Mouse (Mus musculus) MEL (cell line): ENCODE data around the gene Gm13757. TPM values are rescaled to one million over a fixed set of nuclear protein-coding genes. Genes with fewer than 3 reads are reported as not detected.
"Not testable (repeated sequence)": the region's sequence is repeated elsewhere in the genome, so short reads cannot be mapped to it uniquely, and the experiment has no call there.

ENCODE experiments used
- DNase-seq: peaks from one replicate; pipeline ENCODE4 v3.0.0; 2011; ENCODE audit warnings: low read depth, low spot score
- H3K27ac ChIP-seq: 2 replicates; pipeline ENCODE4 v1.5.1; 2012; ENCODE audit warnings: low read depth, mild to moderate bottlenecking, control low read depth, low read length, moderate library complexity; ENCODE audit not compliant: control insufficient read depth
- H3K27me3 ChIP-seq, 2 experiments: fragments of 150-350 bp in 1 of 2; sonication (generic) in 1 of 2; 2 replicates each; pipeline ENCODE4 v1.6.1; 2012; ENCODE audit warnings: low read length in 2 of 2, mild to moderate bottlenecking in 2 of 2, improper control_type of control experiment in 1 of 2, moderate library complexity in 1 of 2; ENCODE audit not compliant: insufficient read depth in 2 of 2, control insufficient read depth in 1 of 2
- H3K36me3 ChIP-seq, 2 experiments: 2 replicates each; pipeline ENCODE4 v1.6.1; 2012 to 2014; ENCODE audit warnings: low read length in 2 of 2, improper control_type of control experiment in 1 of 2, inconsistent platforms in 1 of 2, mild to moderate bottlenecking in 1 of 2; ENCODE audit not compliant: insufficient read depth in 2 of 2, control insufficient read depth in 1 of 2
- H3K4me1 ChIP-seq, 2 experiments: fragments of 150-350 bp in 1 of 2; sonication (generic) in 1 of 2; 2 replicates each; pipeline ENCODE4 v1.6.1; 2012; ENCODE audit warnings: low read length in 2 of 2, improper control_type of control experiment in 1 of 2, mild to moderate bottlenecking in 1 of 2; ENCODE audit not compliant: insufficient read depth in 2 of 2, control insufficient read depth in 1 of 2
- H3K4me3 ChIP-seq, 2 experiments: fragments of 150-350 bp in 1 of 2; sonication (generic) in 1 of 2; 2 replicates each; pipeline ENCODE4 v1.5.1; 2012; ENCODE audit warnings: low read depth in 2 of 2, low read length in 2 of 2, mild to moderate bottlenecking in 2 of 2, moderate library complexity in 2 of 2, control low read depth in 1 of 2, improper control_type of control experiment in 1 of 2; ENCODE audit not compliant: control insufficient read depth in 1 of 2, insufficient read depth in 1 of 2
- H3K79me2 ChIP-seq: 2 replicates; pipeline ENCODE4 v1.6.1; 2012; ENCODE audit warnings: mild to moderate bottlenecking, low read length, moderate library complexity; ENCODE audit not compliant: control insufficient read depth, poor library complexity, insufficient read depth
- H3K9ac ChIP-seq: 2 replicates; pipeline ENCODE4 v1.6.1; 2012; ENCODE audit warnings: low read depth, mild to moderate bottlenecking, control low read depth, low read length, moderate library complexity; ENCODE audit not compliant: control insufficient read depth, poor library complexity, severe bottlenecking
- H3K9me3 ChIP-seq: fragments of 150-350 bp; sonication (generic); replicated peaks from 2 replicates; pipeline ENCODE4 v1.6.1; 2012; ENCODE audit warnings: mild to moderate bottlenecking, low read length, improper control_type of control experiment, moderate library complexity; ENCODE audit not compliant: insufficient read depth
- GATA1 ChIP-seq: IDR thresholded peaks from 2 replicates; pipeline ENCODE4 v1.6.1; 2011; ENCODE audit warnings: low read depth, low read length, improper control_type of control experiment
- HCFC1 ChIP-seq: IDR thresholded peaks from 2 replicates; pipeline ENCODE4 v1.6.1; 2012; ENCODE audit warnings: low read depth, mild to moderate bottlenecking, inconsistent platforms, low read length, improper control_type of control experiment, moderate library complexity
- NELFE ChIP-seq: IDR thresholded peaks from 2 replicates; pipeline ENCODE4 v1.6.1; 2011; ENCODE audit warnings: low read depth, low read length, improper control_type of control experiment
- POLR2A ChIP-seq, 2 experiments: IDR thresholded peaks; 2 replicates each; pipeline ENCODE4 v1.6.1; 2011 to 2012; ENCODE audit warnings: low read length in 2 of 2, mild to moderate bottlenecking in 2 of 2, control low read depth in 1 of 2, improper control_type of control experiment in 1 of 2, low read depth in 1 of 2, moderate library complexity in 1 of 2; ENCODE audit not compliant: control insufficient read depth in 1 of 2, insufficient read depth in 1 of 2, poor library complexity in 1 of 2
- POLR2AphosphoS2 ChIP-seq: IDR thresholded peaks from 2 replicates; pipeline ENCODE4 v1.6.1; 2011; ENCODE audit warnings: low read length, improper control_type of control experiment
- TBP ChIP-seq: IDR thresholded peaks from 2 replicates; pipeline ENCODE4 v1.8.0; 2011; ENCODE audit warnings: low read depth, low read length, improper control_type of control experiment
- USF1 ChIP-seq: IDR thresholded peaks from 2 replicates; pipeline ENCODE4 v1.6.1; 2014; ENCODE audit warnings: low read depth, mild to moderate bottlenecking, inconsistent platforms, low read length, improper control_type of control experiment, moderate library complexity
- USF2 ChIP-seq, 2 experiments: IDR thresholded peaks; 2 replicates each; pipeline ENCODE4 v1.6.1; 2011 to 2012; ENCODE audit warnings: improper control_type of control experiment in 2 of 2, low read length in 2 of 2, borderline replicate concordance in 1 of 2, inconsistent platforms in 1 of 2, low read depth in 1 of 2, mild to moderate bottlenecking in 1 of 2; ENCODE audit not compliant: insufficient read depth in 1 of 2
- polyA plus RNA-seq, 2 experiments: library from polyadenylated mRNA; stranded (reverse) in 1 of 2; unstranded in 1 of 2; fragments of >175 nt in 1 of 2; fragments of >200 nt in 1 of 2; gene quantifications; 2 replicates each; pipeline versions ENCODE4 v1.2.1 to v1.2.4; 2012; ENCODE audit warnings: low replicate concordance in 2 of 2, low read depth in 1 of 2; ENCODE audit not compliant: insufficient read length in 2 of 2, insufficient read depth in 1 of 2, missing spikeins in 1 of 2
- total RNA-seq: library from RNA; depleted of rRNA; stranded (reverse); fragments of 300-350 nt; gene quantifications from 2 replicates; pipeline ENCODE4 v1.2.3, GENCODE M21; 2012; rRNA removed

Gene Gm13757
- total and polyA plus RNA-seq, 3 experiments = not detected

- not testable (repeated sequence) for H3K79me2 ChIP-seq, H3K9ac ChIP-seq, DNase-seq, H3K27ac ChIP-seq, H3K4me3 ChIP-seq, H3K27me3 ChIP-seq, H3K36me3 ChIP-seq, H3K4me1 ChIP-seq, H3K9me3 ChIP-seq
These were observed 5.6 kb upstream of the Gm13757 start, which contains the start of gene Olfr1183 for GRCm38 (mm10) chr2:88454567-88454966. Gene Olfr1183 (plus strand): TSS chr2:88454867.

DNA sequence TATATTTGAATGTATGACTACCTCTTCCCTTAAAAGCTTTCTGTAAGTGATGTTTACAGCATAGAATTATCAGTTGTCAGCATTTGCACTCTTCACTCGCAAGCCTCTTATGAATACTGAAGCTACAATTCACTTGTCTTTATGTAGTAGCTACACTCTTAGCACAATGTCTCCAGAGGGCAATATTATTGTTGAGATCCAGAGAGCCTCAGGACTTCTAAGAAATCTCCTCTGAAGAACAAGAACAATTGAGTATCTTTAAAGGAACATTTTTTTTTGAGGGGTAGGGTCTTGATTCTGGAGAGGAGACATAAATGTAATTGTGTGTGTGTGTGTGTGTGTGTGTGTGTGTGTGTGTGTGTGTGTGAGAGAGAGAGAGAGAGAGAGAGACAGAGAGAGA is 22.9 kb downstream of the Gm13757 start, which contains the start of gene Olfr1181:
Gene Olfr1181 (minus strand): TSS at position 101 of the 400 bp plus-strand sequence.
- H3K36me3 ChIP-seq = no peaks in the 10 kb centered on the region
- no peaks in the 10 kb centered on the region for H3K79me2 ChIP-seq
- H3K9ac ChIP-seq = no peak within 1 kb of the TSS
- H3K4me3 ChIP-seq = no peak within 1 kb of the TSS
- TF ChIP-seq HCFC1 = no peak
- no peak for TF ChIP-seq POLR2A (IDR thresholded peaks at IDR 0.05; ENCODE audit: control insufficient read depth in 1 of 2, insufficient read depth in 1 of 2, low read depth in 1 of 2, low read length in 2 of 2, poor library complexity in 1 of 2)
- no peak for TF ChIP-seq TBP
- H3K27ac ChIP-seq = no peak within 1 kb of the TSS
- no peak for DNase-seq
- no peaks in the 10 kb centered on the region for H3K4me1 ChIP-seq
- no peaks in the 10 kb centered on the region for H3K9me3 ChIP-seq
- no peaks in the 10 kb centered on the region for H3K27me3 ChIP-seq

GRCm38 (mm10) chr2:88419051-88419450 is 29.9 kb downstream of the Gm13757 start, which contains the start of gene Olfr1180:
Gene Olfr1180 (minus strand): TSS chr2:88419151.
- Histone ChIP-seq H3K79me2 (no peaks in the 10 kb centered on the region), H3K27me3 (no peaks in the 10 kb centered on the region), H3K9me3 (no peaks in the 10 kb centered on the region), H3K36me3 (no peaks in the 10 kb centered on the region)
- no peak for TF ChIP-seq POLR2AphosphoS2
- TF ChIP-seq GATA1 = no peak
- no peak for TF ChIP-seq TBP
- no peak for TF ChIP-seq USF2 (IDR thresholded peaks at IDR 0.05; ENCODE audit: borderline replicate concordance in 1 of 2, insufficient read depth in 1 of 2, low read depth in 1 of 2, low read length in 2 of 2)
- no peak for TF ChIP-seq NELFE
- TF ChIP-seq, all 39 proteins: peak for 0
- Histone ChIP-seq H3K9ac (no peak within 1 kb of the TSS), H3K4me3 (no peak within 1 kb of the TSS), H3K27ac (no peak within 1 kb of the TSS), H3K4me1 (no peaks in the 10 kb centered on the region)
- no peak for DNase-seq

DNA sequence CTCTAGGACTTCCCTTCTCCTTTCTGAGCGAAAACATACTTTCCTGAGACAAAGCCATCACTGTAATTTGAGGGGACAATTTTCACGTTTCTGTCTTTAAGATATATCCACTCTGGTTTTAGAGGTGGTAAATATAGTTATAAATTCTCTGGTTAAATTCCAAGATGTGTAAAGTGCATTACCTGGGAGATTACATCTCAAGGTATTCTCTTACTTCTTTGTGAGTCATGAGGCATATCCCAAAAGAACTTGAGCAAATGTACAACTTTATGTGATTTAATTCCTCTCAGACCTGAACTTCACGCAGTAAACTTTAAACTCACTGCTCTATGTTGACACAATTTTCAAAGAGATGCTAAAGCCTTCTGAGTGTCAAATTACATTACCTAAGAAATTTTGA is 42.6 kb downstream of the Gm13757 start, which contains the start of gene Olfr1179:
Gene Olfr1179 (minus strand): TSS at position 101 of the 400 bp plus-strand sequence.
- no peaks in the 10 kb centered on the region for H3K79me2 ChIP-seq
- TF ChIP-seq USF1 = no peak
- TF ChIP-seq, all 39 proteins: peak for 0
- no peaks in the 10 kb centered on the region for H3K27me3 ChIP-seq
- H3K4me3 ChIP-seq = no peak within 1 kb of the TSS
- H3K27ac ChIP-seq = no peak within 1 kb of the TSS
- H3K4me1 ChIP-seq = no peaks in the 10 kb centered on the region
- no peak for DNase-seq
- no peaks in the 10 kb centered on the region for H3K9me3 ChIP-seq
- no peak within 1 kb of the TSS for H3K9ac ChIP-seq
- no peaks in the 10 kb centered on the region for H3K36me3 ChIP-seq

Other genes starting within 250 kb of the Gm13757 start
- not detected in 2 replicates for gene Olfr1170, start 220.8 kb downstream of the Gm13757 start, total RNA-seq
- not detected for gene Olfr1170, start 220.8 kb downstream of the Gm13757 start, polyA plus RNA-seq
- gene Olfr1173, start 169.3 kb downstream of the Gm13757 start, total RNA-seq = not detected in 2 replicates
- gene Olfr1173, start 169.3 kb downstream of the Gm13757 start, polyA plus RNA-seq = not detected
- gene Olfr1174-ps, start 134.0 kb downstream of the Gm13757 start, total RNA-seq = not detected in 2 replicates
- not detected for gene Olfr1174-ps, start 134.0 kb downstream of the Gm13757 start, polyA plus RNA-seq
- not detected in 2 replicates for gene Olfr1175-ps, start 121.9 kb downstream of the Gm13757 start, total RNA-seq
- under 1 TPM in 1 of 2 experiments, not detected in 1; 0.01 TPM for gene Olfr1175-ps, start 121.9 kb downstream of the Gm13757 start, polyA plus RNA-seq
- not detected in 2 replicates for gene Olfr1176, start 112.4 kb downstream of the Gm13757 start, total RNA-seq
- gene Olfr1176, start 112.4 kb downstream of the Gm13757 start, polyA plus RNA-seq = not detected
- gene Olfr1177-ps, start 102.6 kb downstream of the Gm13757 start, total RNA-seq = not detected in 2 replicates
- not detected for gene Olfr1177-ps, start 102.6 kb downstream of the Gm13757 start, polyA plus RNA-seq
- gene Olfr1178, start 62.1 kb downstream of the Gm13757 start, total RNA-seq = not detected in 2 replicates
- gene Olfr1178, start 62.1 kb downstream of the Gm13757 start, polyA plus RNA-seq = not detected
- gene Olfr1179, start 42.7 kb downstream of the Gm13757 start, total RNA-seq = not detected in 2 replicates
- gene Olfr1179, start 42.7 kb downstream of the Gm13757 start, polyA plus RNA-seq = not detected
- gene Olfr1180, start 30.0 kb downstream of the Gm13757 start, total RNA-seq = not detected in 2 replicates
- gene Olfr1180, start 30.0 kb downstream of the Gm13757 start, polyA plus RNA-seq = not detected
- gene Olfr1181, start 23.0 kb downstream of the Gm13757 start, total RNA-seq = not detected in 2 replicates
- gene Olfr1181, start 23.0 kb downstream of the Gm13757 start, polyA plus RNA-seq = not detected
- not detected in 2 replicates for gene Olfr1183, start 5.7 kb upstream of the Gm13757 start, total RNA-seq
- gene Olfr1183, start 5.7 kb upstream of the Gm13757 start, polyA plus RNA-seq = under 1 TPM in 1 of 2 experiments, not detected in 1; 0.01 TPM
- gene Olfr1184, start 34.5 kb upstream of the Gm13757 start, total RNA-seq = not detected in 2 replicates
- gene Olfr1184, start 34.5 kb upstream of the Gm13757 start, polyA plus RNA-seq = not detected
- not detected in 2 replicates for gene Olfr1185-ps1, start 44.2 kb upstream of the Gm13757 start, total RNA-seq
- not detected for gene Olfr1185-ps1, start 44.2 kb upstream of the Gm13757 start, polyA plus RNA-seq
- gene Olfr1186, start 69.4 kb upstream of the Gm13757 start, total RNA-seq = not detected in 2 replicates
- gene Olfr1186, start 69.4 kb upstream of the Gm13757 start, polyA plus RNA-seq = not detected
- gene Olfr1188, start 107.8 kb upstream of the Gm13757 start, total RNA-seq = not detected in 2 replicates
- gene Olfr1188, start 107.8 kb upstream of the Gm13757 start, polyA plus RNA-seq = not detected
- not detected in 2 replicates for gene Olfr1189, start 137.3 kb upstream of the Gm13757 start, total RNA-seq
- not detected for gene Olfr1189, start 137.3 kb upstream of the Gm13757 start, polyA plus RNA-seq
- not detected in 2 replicates for gene Olfr1191-ps1, start 191.4 kb upstream of the Gm13757 start, total RNA-seq
- gene Olfr1191-ps1, start 191.4 kb upstream of the Gm13757 start, polyA plus RNA-seq = not detected
- gene Olfr1192-ps1, start 199.4 kb upstream of the Gm13757 start, total RNA-seq = not detected in 2 replicates
- gene Olfr1192-ps1, start 199.4 kb upstream of the Gm13757 start, polyA plus RNA-seq = not detected
- not detected in 2 replicates for gene Olfr1193, start 226.5 kb upstream of the Gm13757 start, total RNA-seq
- gene Olfr1193, start 226.5 kb upstream of the Gm13757 start, polyA plus RNA-seq = not detected
- not detected in 2 replicates for gene Olfr1195, start 240.1 kb upstream of the Gm13757 start, total RNA-seq
- gene Olfr1195, start 240.1 kb upstream of the Gm13757 start, polyA plus RNA-seq = not detected